Mouse (Mus musculus) large intestine, adult 2 months (tissue): ENCODE measurements around the gene 4930438A08Rik. TPM values are rescaled to one million over a fixed set of nuclear protein-coding genes. Genes with fewer than 3 reads are reported as not detected.
A peak's percentile ranks its signal among the peaks of the same experiment; 100 is the strongest.

Experiments used
- DNase-seq: peaks from one replicate; pipeline ENCODE4 v3.0.0-alpha.2; 2012; ENCODE audit warnings: low read depth, low spot score
- WGBS: fragments of 180-500 bp; shearing (Covaris S2); methylation state at CpG from one replicate; pipeline ENCODE4 v1.1.7; 2018; 5-methylcytosine and 5-hydroxymethylcytosine counted together
- polyA plus RNA-seq: library from polyadenylated mRNA; depleted of rRNA; stranded (reverse); fragments of >200 nt; gene quantifications from 2 replicates; pipeline ENCODE4 v1.2.3, GENCODE M21; 2012; rRNA removed

Gene 4930438A08Rik
- polyA plus RNA-seq, 1 experiment: 0.09 TPM

GRCm38 (mm10) chr11:58316768-58317390 lies 42.3 kb downstream of the 4930438A08Rik start:
- no peak for DNase-seq
- 83% methylated on average over 28 of the region's 28 CpGs for WGBS

GRCm38 (mm10) chr11:58322824-58323569 lies 48.4 kb downstream of the 4930438A08Rik start:
- DNase-seq: peak; percentile 85
- under 1% methylated on average over 60 of the region's 63 CpGs for WGBS

- WGBS: 6% methylated on average over 24 of the region's 24 CpGs
- no peak for DNase-seq
Measured at GRCm38 (mm10) chr11:58323570-58324340, 49.2 kb downstream of the 4930438A08Rik start.

GRCm38 (mm10) chr11:58324614-58325229 lies 50.1 kb downstream of the 4930438A08Rik start:
- no peak for DNase-seq
- 79% methylated on average over 3 of the region's 3 CpGs for WGBS

GRCm38 (mm10) chr11:58326781-58327180 lies 52.2 kb downstream of the 4930438A08Rik start:
- WGBS: 96% methylated on average over 3 of the region's 3 CpGs

GRCm38 (mm10) chr11:58329906-58330275 lies 55.3 kb downstream of the 4930438A08Rik start:
- DNase-seq: no peak
- WGBS: under 1% methylated on average over 21 of the region's 21 CpGs

More at GRCm38 (mm10) chr11:58326781-58327180, 52.2 kb downstream of the 4930438A08Rik start:
- no peak for DNase-seq

GRCm38 (mm10) chr11:58330276-58331148 lies 55.9 kb downstream of the 4930438A08Rik start, which contains the start of the genes Zfp672 and Sh3bp5l:
Gene Zfp672 (minus strand): TSS chr11:58330339.
Gene Sh3bp5l (plus strand): TSS chr11:58330724.
- under 1% methylated on average over 52 of the region's 52 CpGs for WGBS
- peak; percentile 94 for DNase-seq

- no peak for DNase-seq
- WGBS: 6% methylated on average over 10 of the region's 10 CpGs
Measured at GRCm38 (mm10) chr11:58331149-58331495, 56.5 kb downstream of the 4930438A08Rik start.

GRCm38 (mm10) chr11:58331546-58331945 lies 56.9 kb downstream of the 4930438A08Rik start:
- no peak for DNase-seq
- WGBS: 78% methylated on average over 6 of the region's 6 CpGs

GRCm38 (mm10) chr11:58334746-58335145 lies 60.1 kb downstream of the 4930438A08Rik start:
- 60% methylated on average over 3 of the region's 3 CpGs for WGBS
- no peak for DNase-seq

Other genes with a start within 250 kb of the 4930438A08Rik start
- gene Gm12248, start 181.7 kb upstream of the 4930438A08Rik start, polyA plus RNA-seq: 0.16 and 0.29 TPM in 2 replicates
- 40.0 and 41.2 TPM in 2 replicates for gene Cnot8, start 170.6 kb upstream of the 4930438A08Rik start, polyA plus RNA-seq
- gene Gemin5, start 106.3 kb upstream of the 4930438A08Rik start, polyA plus RNA-seq: 4.7 and 6.9 TPM in 2 replicates
- gene Mrpl22, start 103.1 kb upstream of the 4930438A08Rik start, polyA plus RNA-seq: 40.5 and 47.8 TPM in 2 replicates
- gene Igtp, start 75.2 kb upstream of the 4930438A08Rik start, polyA plus RNA-seq: 41.9 and 47.9 TPM in 2 replicates
- gene Irgm2, start 75.2 kb upstream of the 4930438A08Rik start, polyA plus RNA-seq: 29.1 TPM in 2 replicates
- 24.8 and 28.7 TPM in 2 replicates for gene Zfp692, start 32.3 kb downstream of the 4930438A08Rik start, polyA plus RNA-seq
- gene Zfp672, start 55.5 kb downstream of the 4930438A08Rik start, polyA plus RNA-seq: 16.6 and 20.8 TPM in 2 replicates
- gene Sh3bp5l, start 55.9 kb downstream of the 4930438A08Rik start, polyA plus RNA-seq: 26.7 and 27.6 TPM in 2 replicates
- 6,429 and 6,795 TPM in 2 replicates for gene Lypd8, start 104.2 kb downstream of the 4930438A08Rik start, polyA plus RNA-seq
- gene 1810065E05Rik, start 146.3 kb downstream of the 4930438A08Rik start, polyA plus RNA-seq: 19.1 and 114 TPM in 2 replicates
- not detected in 2 replicates for gene Gm12253, start 157.8 kb downstream of the 4930438A08Rik start, polyA plus RNA-seq
- gene Lypd9, start 178.1 kb downstream of the 4930438A08Rik start, polyA plus RNA-seq: not detected in 2 replicates
- gene Olfr30, start 187.5 kb downstream of the 4930438A08Rik start, polyA plus RNA-seq: not detected in 2 replicates
- gene Olfr332, start 217.8 kb downstream of the 4930438A08Rik start, polyA plus RNA-seq: not detected in 2 replicates
- not detected in 2 replicates for gene Olfr331, start 227.8 kb downstream of the 4930438A08Rik start, polyA plus RNA-seq